Mouse (Mus musculus): ENCODE results near the gene Dtd2. TPM values are rescaled to one million over a fixed set of nuclear protein-coding genes. Genes with fewer than 3 reads are reported as not detected.

The Dtd2 gene
- polyA plus RNA-seq, 1 experiment from 2014 or later: 20.8 TPM

DNA sequence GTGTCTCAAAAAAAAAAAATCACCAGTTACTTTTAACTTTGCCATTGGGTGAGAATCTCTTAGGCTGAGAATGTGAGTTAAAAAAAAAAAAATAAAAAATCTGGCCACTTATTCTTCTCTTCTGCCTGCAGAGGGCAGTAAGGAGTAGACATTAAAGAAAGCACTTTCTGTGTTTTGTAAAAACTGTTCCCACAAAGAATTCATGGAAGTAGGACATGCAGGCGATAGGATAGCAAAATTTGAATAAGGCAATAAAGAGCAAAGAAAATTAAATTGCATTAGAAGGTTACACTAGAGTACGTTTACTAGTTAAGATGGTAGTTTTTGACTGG lies 4.3 kb upstream of the Dtd2 start:
- Histone ChIP-seq H3K9me3 (no peaks in the 10 kb centered on the region), H3K4me1 (0 out of 2 replicates have a peak, but pooled peaks cover 1% of the 10 kb centered on the region), H3K9ac (no peak overlapping the region), H3K27ac (no peak overlapping the region), H3K27me3 (no peaks in the 10 kb centered on the region), H3K4me2 (replicated peaks) (no peak overlapping the region), H3K36me3 (no peaks in the 10 kb centered on the region), H3K4me3 (no peak overlapping the region)
- no peak for ATAC-seq (ENCODE audit: low FRiP score, low read depth)
- 58% methylated on average over 2 of the region's 2 CpGs for WGBS

DNA sequence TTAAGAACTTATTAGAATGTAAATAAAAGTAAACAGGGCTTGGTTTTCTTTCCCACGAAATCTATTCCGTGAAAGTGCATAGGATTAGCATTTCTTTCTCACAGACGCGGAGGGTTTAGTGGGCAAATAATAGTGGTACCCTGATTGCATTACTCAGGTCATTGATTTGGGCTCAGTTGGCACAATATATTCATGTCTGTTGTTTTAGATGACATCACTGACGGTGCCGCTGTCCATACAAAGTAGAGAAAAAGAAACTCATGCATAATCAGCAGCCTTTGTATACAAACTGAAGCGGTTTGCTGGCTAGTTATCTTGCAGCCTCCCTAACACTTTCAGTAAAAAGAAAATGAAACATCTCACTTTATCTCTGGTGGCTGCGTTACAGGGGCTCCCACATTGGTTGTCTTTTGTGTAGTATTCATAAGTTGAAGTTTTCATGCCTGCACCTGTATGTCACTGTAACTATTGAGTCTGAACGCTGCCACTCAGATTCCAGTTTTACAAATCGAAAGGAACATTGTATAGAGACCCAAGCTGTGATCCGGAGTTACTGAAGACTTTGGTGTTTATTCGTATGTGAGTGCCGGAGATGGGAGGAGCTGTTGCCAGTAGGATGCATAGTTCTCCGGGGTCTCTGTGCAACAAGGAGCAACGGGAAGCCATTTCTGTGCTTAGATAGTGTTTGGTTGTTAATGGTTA lies 3.8 kb upstream of the Dtd2 start:
- H3K9ac ChIP-seq: no peak overlapping the region
- H3K27ac ChIP-seq: no peak overlapping the region
- H3K9me3 ChIP-seq: no peaks in the 10 kb centered on the region
- no peaks in the 10 kb centered on the region for H3K36me3 ChIP-seq
- H3K27me3 ChIP-seq: no peaks in the 10 kb centered on the region
- H3K4me3 ChIP-seq: no peak overlapping the region
- 0 out of 2 replicates have a peak, but pooled peaks cover 3% of the 10 kb centered on the region for H3K4me1 ChIP-seq
- ATAC-seq (ENCODE audit: low FRiP score, low read depth): no peak
- 76% methylated on average over 15 of the region's 15 CpGs for WGBS
- H3K4me2 ChIP-seq (replicated peaks): no peak overlapping the region

GRCm38 (mm10) chr12:52006633-52006994 lies 313 bp upstream of the Dtd2 start:
- H3K4me1 ChIP-seq: 0 out of 2 replicates have a peak, but pooled peaks cover 3% of the 10 kb centered on the region
- H3K9me3 ChIP-seq: no peaks in the 10 kb centered on the region
- peak overlapping the region; percentile 68 for H3K4me2 ChIP-seq (replicated peaks)
- H3K9ac ChIP-seq: peak overlapping the region; percentile 77; the same call in 1 of the 2 replicates
- no peaks in the 10 kb centered on the region for H3K36me3 ChIP-seq
- no peaks in the 10 kb centered on the region for H3K27me3 ChIP-seq
- 46% methylated on average over 5 of the region's 5 CpGs for WGBS
- H3K27ac ChIP-seq: no peak overlapping the region
- H3K4me3 ChIP-seq: peak overlapping the region; percentile 71
- ATAC-seq (ENCODE audit: low FRiP score, low read depth): peak; percentile 65

- H3K27ac ChIP-seq: no peak overlapping the region
- WGBS: 92% methylated on average over 3 of the region's 3 CpGs
- no peak overlapping the region for H3K9ac ChIP-seq
- H3K4me3 ChIP-seq: no peak overlapping the region
- H3K4me2 ChIP-seq (replicated peaks): no peak overlapping the region
- H3K27me3 ChIP-seq: no peaks in the 10 kb centered on the region
- H3K36me3 ChIP-seq: peaks cover 16% of the 10 kb centered on the region
- H3K4me1 ChIP-seq: 0 out of 2 replicates have a peak, but pooled peaks cover 3% of the 10 kb centered on the region
- no peak for ATAC-seq (ENCODE audit: low FRiP score, low read depth)
- H3K9me3 ChIP-seq: no peaks in the 10 kb centered on the region
Observed at GRCm38 (mm10) chr12:52002746-52003145, 3.6 kb downstream of the Dtd2 start.

GRCm38 (mm10) chr12:52001544-52001943 lies 4.8 kb downstream of the Dtd2 start:
- no peak overlapping the region for H3K4me3 ChIP-seq
- no peaks in the 10 kb centered on the region for H3K27me3 ChIP-seq
- H3K4me2 ChIP-seq (replicated peaks): no peak overlapping the region
- no peak overlapping the region for H3K27ac ChIP-seq
- no peaks in the 10 kb centered on the region for H3K9me3 ChIP-seq
- H3K9ac ChIP-seq: no peak overlapping the region
- 27% methylated on average over 4 of the region's 4 CpGs for WGBS
- ATAC-seq (ENCODE audit: low FRiP score, low read depth): no peak
- 0 out of 2 replicates have a peak, but pooled peaks cover 3% of the 10 kb centered on the region for H3K4me1 ChIP-seq
- H3K36me3 ChIP-seq: peaks cover 28% of the 10 kb centered on the region

DNA sequence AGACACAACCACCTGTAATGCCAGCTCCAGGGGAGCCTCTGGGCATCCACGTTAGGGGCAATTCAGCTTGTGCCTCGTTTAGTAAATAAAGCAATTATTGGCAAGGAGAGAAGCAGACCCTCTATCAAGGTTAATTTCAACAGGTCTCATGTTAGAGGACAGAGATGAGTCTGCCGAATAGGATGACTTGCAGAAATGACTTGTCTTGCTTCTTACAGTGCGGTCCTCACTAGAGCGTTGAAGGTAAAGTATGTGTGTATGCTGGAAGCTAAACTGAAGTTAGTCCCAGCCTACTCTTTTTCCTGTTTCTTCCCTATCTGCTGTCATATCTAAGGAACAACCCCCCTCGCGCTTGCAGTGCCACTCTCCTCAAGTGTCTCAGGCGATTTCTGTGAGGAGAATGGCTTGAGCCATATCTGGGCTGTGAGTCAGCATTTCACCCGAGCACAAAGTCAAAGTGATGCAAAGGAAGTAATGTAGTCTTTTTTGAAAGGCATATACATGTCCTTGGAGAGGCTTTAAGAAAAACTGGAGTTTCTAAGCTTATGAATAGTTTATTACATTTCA lies 7.9 kb downstream of the Dtd2 start:
- Histone ChIP-seq H3K4me3 (no peak overlapping the region), H3K9me3 (no peaks in the 10 kb centered on the region), H3K27me3 (no peaks in the 10 kb centered on the region), H3K36me3 (peaks cover 45% of the 10 kb centered on the region), H3K27ac (no peak overlapping the region), H3K4me1 (no peaks in the 10 kb centered on the region), H3K9ac (no peak overlapping the region), H3K4me2 (replicated peaks) (no peak overlapping the region)
- no peak for ATAC-seq (ENCODE audit: low FRiP score, low read depth)
- 88% methylated on average over 9 of the region's 9 CpGs for WGBS

DNA sequence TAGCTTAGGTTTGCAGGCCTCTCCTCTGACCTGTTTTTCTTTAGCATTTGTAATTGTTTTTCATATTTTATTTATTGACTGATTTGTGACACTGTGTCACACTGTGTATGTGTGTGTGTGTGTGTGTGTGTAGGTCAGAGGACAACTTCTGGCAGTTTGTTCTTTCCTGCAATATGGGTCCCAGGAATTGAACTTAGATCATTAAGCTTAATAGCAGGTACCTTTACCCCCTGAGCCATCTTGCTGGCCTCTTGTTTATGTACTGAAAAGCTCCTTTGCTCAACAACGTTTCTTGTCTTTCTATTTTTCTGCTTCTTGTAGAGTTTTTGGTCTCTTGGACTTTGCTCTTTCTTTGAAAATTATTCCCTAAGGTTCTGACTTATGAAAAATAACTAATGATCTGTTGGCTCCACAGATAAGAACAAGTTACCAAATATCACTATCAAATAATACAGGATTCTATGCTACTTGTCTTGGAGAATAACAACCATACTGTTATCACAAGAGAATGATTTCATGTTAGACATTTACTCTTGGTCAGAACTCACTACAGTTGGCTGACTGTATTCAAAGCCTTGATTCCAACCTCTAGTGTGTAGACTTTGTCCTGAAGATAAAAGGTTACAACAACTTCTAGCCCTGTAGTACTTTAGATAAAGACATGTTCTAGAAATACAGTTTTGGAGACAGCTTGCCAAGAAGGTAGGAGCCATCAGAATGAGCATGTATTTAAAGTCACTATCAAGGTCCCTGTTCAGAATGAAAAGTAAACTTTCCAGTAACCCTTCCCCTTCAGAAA lies 10.4 kb downstream of the Dtd2 start:
- H3K36me3 ChIP-seq: peaks cover 45% of the 10 kb centered on the region
- no peaks in the 10 kb centered on the region for H3K9me3 ChIP-seq
- H3K27me3 ChIP-seq: no peaks in the 10 kb centered on the region
- H3K4me1 ChIP-seq: no peaks in the 10 kb centered on the region
- no peak overlapping the region for H3K9ac ChIP-seq
- H3K4me3 ChIP-seq: no peak overlapping the region
- H3K4me2 ChIP-seq (replicated peaks): no peak overlapping the region
- H3K27ac ChIP-seq: no peak overlapping the region
- 92% methylated on average over 1 of the region's 1 CpGs for WGBS
- no peak for ATAC-seq (ENCODE audit: low FRiP score, low read depth)

DNA sequence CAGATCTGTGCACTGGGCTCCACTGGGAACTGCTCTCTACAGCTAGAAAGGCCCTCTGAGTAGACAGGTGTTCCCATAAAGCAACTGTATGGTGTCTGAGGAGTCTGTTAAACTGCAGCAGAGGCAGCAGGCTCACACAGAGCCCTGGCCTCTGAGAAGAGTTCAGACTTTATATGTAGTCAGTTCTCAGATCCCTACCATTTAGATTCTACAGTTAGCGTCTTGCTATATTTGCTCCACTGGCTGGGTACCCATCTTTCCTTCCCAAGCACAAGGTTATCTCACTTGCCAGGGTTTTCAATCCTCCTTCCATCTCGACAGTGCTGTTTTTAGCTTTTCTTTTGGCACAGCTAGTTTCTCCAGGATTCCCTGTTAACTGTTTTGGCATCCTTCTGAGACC lies 15.7 kb downstream of the Dtd2 start:
- peaks cover 12% of the 10 kb centered on the region for H3K36me3 ChIP-seq
- H3K27ac ChIP-seq: no peak overlapping the region
- 74% methylated on average over 2 of the region's 2 CpGs for WGBS
- no peak overlapping the region for H3K9ac ChIP-seq
- no peak overlapping the region for H3K4me3 ChIP-seq
- no peak for ATAC-seq (ENCODE audit: low FRiP score, low read depth)
- 0 out of 2 replicates have a peak, but pooled peaks cover 6% of the 10 kb centered on the region for H3K4me1 ChIP-seq
- no peak overlapping the region for H3K4me2 ChIP-seq (replicated peaks)
- H3K9me3 ChIP-seq: no peaks in the 10 kb centered on the region
- no peaks in the 10 kb centered on the region for H3K27me3 ChIP-seq

DNA sequence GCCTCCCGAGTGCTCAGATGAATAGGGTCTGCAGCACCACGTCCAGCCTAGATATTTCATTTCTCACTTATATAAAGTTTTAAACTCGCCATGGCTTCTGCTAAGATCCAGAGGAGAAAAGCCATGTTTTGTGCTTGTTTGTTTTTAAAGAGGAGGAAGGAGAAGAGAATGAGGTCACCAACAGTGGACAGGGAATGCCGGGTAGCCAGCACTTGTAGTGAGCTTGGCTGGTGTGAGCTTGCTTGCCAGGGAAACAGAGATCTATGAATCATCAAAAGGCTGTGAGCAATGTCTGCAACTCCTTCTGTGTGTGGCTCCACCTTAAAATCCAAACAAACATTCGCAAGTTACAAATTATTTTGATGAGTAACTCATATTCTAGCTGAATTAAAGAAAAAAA lies 17.8 kb downstream of the Dtd2 start:
- no peak for ATAC-seq (ENCODE audit: low FRiP score, low read depth)
- Histone ChIP-seq H3K9ac (no peak overlapping the region), H3K4me1 (0 out of 2 replicates have a peak, but pooled peaks cover 11% of the 10 kb centered on the region), H3K27ac (no peak overlapping the region), H3K4me2 (replicated peaks) (no peak overlapping the region), H3K4me3 (no peak overlapping the region), H3K36me3 (no peaks in the 10 kb centered on the region), H3K9me3 (no peaks in the 10 kb centered on the region), H3K27me3 (no peaks in the 10 kb centered on the region)
- WGBS: 87% methylated on average over 5 of the region's 5 CpGs

- Histone ChIP-seq H3K4me1 (0 out of 2 replicates have a peak, but pooled peaks cover 11% of the 10 kb centered on the region), H3K9ac (no peak overlapping the region), H3K4me3 (no peak overlapping the region), H3K9me3 (no peaks in the 10 kb centered on the region), H3K27ac (no peak overlapping the region), H3K4me2 (replicated peaks) (no peak overlapping the region), H3K36me3 (no peaks in the 10 kb centered on the region), H3K27me3 (no peaks in the 10 kb centered on the region)
- ATAC-seq (ENCODE audit: low FRiP score, low read depth): no peak; the same call in 1 of the 2 replicates
- WGBS: 53% methylated on average over 4 of the region's 4 CpGs
Observed at GRCm38 (mm10) chr12:51985826-51986225, 20.5 kb downstream of the Dtd2 start.

GRCm38 (mm10) chr12:51985163-51985748 lies 21.0 kb downstream of the Dtd2 start:
- 87% methylated on average over 3 of the region's 3 CpGs for WGBS
- no peak for ATAC-seq (ENCODE audit: low FRiP score, low read depth)
- H3K36me3 ChIP-seq: no peaks in the 10 kb centered on the region
- H3K9me3 ChIP-seq: no peaks in the 10 kb centered on the region
- H3K27me3 ChIP-seq: no peaks in the 10 kb centered on the region
- no peak overlapping the region for H3K4me3 ChIP-seq
- H3K27ac ChIP-seq: no peak overlapping the region
- H3K9ac ChIP-seq: no peak overlapping the region
- 0 out of 2 replicates have a peak, but pooled peaks cover 6% of the 10 kb centered on the region for H3K4me1 ChIP-seq
- H3K4me2 ChIP-seq (replicated peaks): no peak overlapping the region

DNA sequence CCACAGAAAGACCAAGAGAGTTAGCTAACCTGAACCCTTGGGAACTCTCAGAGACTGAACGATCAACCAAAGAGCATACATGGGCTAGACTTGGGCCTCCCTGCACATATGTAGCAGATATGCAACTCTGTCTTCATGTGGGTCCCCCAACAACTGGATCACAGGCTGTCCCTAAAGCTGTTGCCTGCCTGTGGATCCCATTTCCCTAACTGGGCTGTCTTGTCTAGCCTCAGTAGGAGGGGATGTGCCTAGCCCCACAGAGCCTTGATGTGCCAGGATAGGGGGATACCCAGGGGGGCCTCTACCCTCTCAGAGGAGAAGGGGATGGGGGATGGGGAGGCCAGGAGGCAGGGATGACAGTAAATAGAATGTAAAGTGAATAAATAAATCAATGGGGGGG lies 22.7 kb downstream of the Dtd2 start:
- H3K27ac ChIP-seq: no peak overlapping the region
- H3K27me3 ChIP-seq: no peaks in the 10 kb centered on the region
- no peak overlapping the region for H3K4me2 ChIP-seq (replicated peaks)
- no peaks in the 10 kb centered on the region for H3K9me3 ChIP-seq
- H3K9ac ChIP-seq: no peak overlapping the region
- H3K36me3 ChIP-seq: no peaks in the 10 kb centered on the region
- no peak for ATAC-seq (ENCODE audit: low FRiP score, low read depth)
- H3K4me3 ChIP-seq: no peak overlapping the region
- WGBS: 96% methylated on average over 1 of the region's 1 CpGs
- H3K4me1 ChIP-seq: 0 out of 2 replicates have a peak, but pooled peaks cover 6% of the 10 kb centered on the region
